Mouse (Mus musculus): Measurements from ENCODE around the gene Xylt1. TPM values are rescaled to one million over a fixed set of nuclear protein-coding genes. Genes with fewer than 3 reads are reported as not detected.

The Xylt1 gene
- polyA plus RNA-seq, 1 experiment from 2014 or later, result 0.48 TPM

GRCm38 (mm10) chr7:117480831-117481230 lies 100.1 kb downstream of the Xylt1 start:
- WGBS, result 84% methylated on average over 5 of the region's 5 CpGs
- H3K27ac ChIP-seq (ENCODE audit: low read length), result no peak overlapping the region

GRCm38 (mm10) chr7:117481404-117481803 lies 100.6 kb downstream of the Xylt1 start:
- Histone ChIP-seq H3K9me3 (ENCODE audit: control insufficient read depth, low read length) (no peaks in the 10 kb centered on the region), H3K9ac (ENCODE audit: low read depth, low read length) (no peak overlapping the region), H3K4me2 (ENCODE audit: low read depth, low read length) (no peak overlapping the region), H3K4me1 (ENCODE audit: control insufficient read depth, insufficient read depth, low read length) (no peaks in the 10 kb centered on the region), H3K27ac (ENCODE audit: low read length) (no peak overlapping the region), H3K27me3 (replicated peaks; ENCODE audit: control insufficient read depth, insufficient read depth, low read length) (no peaks in the 10 kb centered on the region), H3K36me3 (ENCODE audit: control insufficient read depth, insufficient read depth, low read length) (no peaks in the 10 kb centered on the region), H3K4me3 (ENCODE audit: low read length) (no peak overlapping the region)
- WGBS, result 83% methylated on average over 3 of the region's 3 CpGs
- ATAC-seq, result 0 out of 2 replicates have a peak, but pooled peaks have one; percentile 7

More at GRCm38 (mm10) chr7:117480831-117481230, 100.1 kb downstream of the Xylt1 start:
- no peaks in the 10 kb centered on the region for H3K4me1 ChIP-seq (ENCODE audit: control insufficient read depth, insufficient read depth, low read length)
- H3K36me3 ChIP-seq (ENCODE audit: control insufficient read depth, insufficient read depth, low read length), result no peaks in the 10 kb centered on the region
- H3K4me3 ChIP-seq (ENCODE audit: low read length), result no peak overlapping the region
- H3K4me2 ChIP-seq (ENCODE audit: low read depth, low read length), result no peak overlapping the region
- H3K9ac ChIP-seq (ENCODE audit: low read depth, low read length), result no peak overlapping the region
- no peaks in the 10 kb centered on the region for H3K9me3 ChIP-seq (ENCODE audit: control insufficient read depth, low read length)
- no peaks in the 10 kb centered on the region for H3K27me3 ChIP-seq (replicated peaks; ENCODE audit: control insufficient read depth, insufficient read depth, low read length)
- ATAC-seq, result no peak

GRCm38 (mm10) chr7:117482701-117483100 lies 101.9 kb downstream of the Xylt1 start:
- Histone ChIP-seq H3K9me3 (ENCODE audit: control insufficient read depth, low read length) (no peaks in the 10 kb centered on the region), H3K9ac (ENCODE audit: low read depth, low read length) (no peak overlapping the region), H3K27me3 (replicated peaks; ENCODE audit: control insufficient read depth, insufficient read depth, low read length) (no peaks in the 10 kb centered on the region), H3K27ac (ENCODE audit: low read length) (no peak overlapping the region), H3K4me1 (ENCODE audit: control insufficient read depth, insufficient read depth, low read length) (no peaks in the 10 kb centered on the region), H3K4me2 (ENCODE audit: low read depth, low read length) (no peak overlapping the region), H3K4me3 (ENCODE audit: low read length) (no peak overlapping the region), H3K36me3 (ENCODE audit: control insufficient read depth, insufficient read depth, low read length) (no peaks in the 10 kb centered on the region)
- no peak for ATAC-seq
- 85% methylated on average over 2 of the region's 2 CpGs for WGBS

- Histone ChIP-seq H3K9me3 (ENCODE audit: control insufficient read depth, low read length) (no peaks in the 10 kb centered on the region), H3K27ac (ENCODE audit: low read length) (no peak overlapping the region), H3K9ac (ENCODE audit: low read depth, low read length) (no peak overlapping the region), H3K4me3 (ENCODE audit: low read length) (no peak overlapping the region), H3K27me3 (replicated peaks; ENCODE audit: control insufficient read depth, insufficient read depth, low read length) (no peaks in the 10 kb centered on the region), H3K36me3 (ENCODE audit: control insufficient read depth, insufficient read depth, low read length) (no peaks in the 10 kb centered on the region), H3K4me1 (ENCODE audit: control insufficient read depth, insufficient read depth, low read length) (no peaks in the 10 kb centered on the region), H3K4me2 (ENCODE audit: low read depth, low read length) (no peak overlapping the region)
- 66% methylated on average over 2 of the region's 2 CpGs for WGBS
- ATAC-seq, result no peak
Observed at GRCm38 (mm10) chr7:117484589-117484988, 103.8 kb downstream of the Xylt1 start.

GRCm38 (mm10) chr7:117484989-117485536 lies 104.3 kb downstream of the Xylt1 start:
- Histone ChIP-seq H3K36me3 (ENCODE audit: control insufficient read depth, insufficient read depth, low read length) (no peaks in the 10 kb centered on the region), H3K27ac (ENCODE audit: low read length) (no peak overlapping the region), H3K9me3 (ENCODE audit: control insufficient read depth, low read length) (no peaks in the 10 kb centered on the region), H3K4me2 (ENCODE audit: low read depth, low read length) (no peak overlapping the region), H3K4me1 (ENCODE audit: control insufficient read depth, insufficient read depth, low read length) (no peaks in the 10 kb centered on the region), H3K4me3 (ENCODE audit: low read length) (no peak overlapping the region), H3K27me3 (replicated peaks; ENCODE audit: control insufficient read depth, insufficient read depth, low read length) (no peaks in the 10 kb centered on the region), H3K9ac (ENCODE audit: low read depth, low read length) (no peak overlapping the region)
- 88% methylated on average over 7 of the region's 7 CpGs for WGBS
- ATAC-seq, result no peak

- no peaks in the 10 kb centered on the region for H3K9me3 ChIP-seq (ENCODE audit: control insufficient read depth, low read length)
- no peak overlapping the region for H3K9ac ChIP-seq (ENCODE audit: low read depth, low read length)
- no peaks in the 10 kb centered on the region for H3K36me3 ChIP-seq (ENCODE audit: control insufficient read depth, insufficient read depth, low read length)
- no peaks in the 10 kb centered on the region for H3K27me3 ChIP-seq (replicated peaks; ENCODE audit: control insufficient read depth, insufficient read depth, low read length)
- H3K4me3 ChIP-seq (ENCODE audit: low read length), result no peak overlapping the region
- H3K4me2 ChIP-seq (ENCODE audit: low read depth, low read length), result no peak overlapping the region
- no peaks in the 10 kb centered on the region for H3K4me1 ChIP-seq (ENCODE audit: control insufficient read depth, insufficient read depth, low read length)
- WGBS, result 68% methylated on average over 7 of the region's 7 CpGs
- H3K27ac ChIP-seq (ENCODE audit: low read length), result no peak overlapping the region
- ATAC-seq, result no peak
Observed at GRCm38 (mm10) chr7:117486425-117487172, 105.8 kb downstream of the Xylt1 start.

GRCm38 (mm10) chr7:117487173-117487490 lies 106.4 kb downstream of the Xylt1 start:
- Histone ChIP-seq H3K36me3 (ENCODE audit: control insufficient read depth, insufficient read depth, low read length) (no peaks in the 10 kb centered on the region), H3K27me3 (replicated peaks; ENCODE audit: control insufficient read depth, insufficient read depth, low read length) (no peaks in the 10 kb centered on the region), H3K27ac (ENCODE audit: low read length) (no peak overlapping the region), H3K4me2 (ENCODE audit: low read depth, low read length) (no peak overlapping the region), H3K9me3 (ENCODE audit: control insufficient read depth, low read length) (no peaks in the 10 kb centered on the region), H3K9ac (ENCODE audit: low read depth, low read length) (no peak overlapping the region), H3K4me1 (ENCODE audit: control insufficient read depth, insufficient read depth, low read length) (no peaks in the 10 kb centered on the region), H3K4me3 (ENCODE audit: low read length) (no peak overlapping the region)
- whole genome bisulfite sequencing, result 83% methylated on average over 2 of the region's 2 CpGs
- ATAC-seq, result no peak

GRCm38 (mm10) chr7:117489973-117490372 lies 109.2 kb downstream of the Xylt1 start:
- Histone ChIP-seq H3K27me3 (replicated peaks; ENCODE audit: control insufficient read depth, insufficient read depth, low read length) (no peaks in the 10 kb centered on the region), H3K9ac (ENCODE audit: low read depth, low read length) (no peak overlapping the region), H3K9me3 (ENCODE audit: control insufficient read depth, low read length) (no peaks in the 10 kb centered on the region), H3K4me2 (ENCODE audit: low read depth, low read length) (no peak overlapping the region), H3K4me1 (ENCODE audit: control insufficient read depth, insufficient read depth, low read length) (no peaks in the 10 kb centered on the region), H3K27ac (ENCODE audit: low read length) (no peak overlapping the region), H3K36me3 (ENCODE audit: control insufficient read depth, insufficient read depth, low read length) (no peaks in the 10 kb centered on the region), H3K4me3 (ENCODE audit: low read length) (no peak overlapping the region)
- peak; percentile 65 for ATAC-seq
- WGBS, result 63% methylated on average over 5 of the region's 5 CpGs

- Histone ChIP-seq H3K4me2 (ENCODE audit: low read depth, low read length) (no peak overlapping the region), H3K36me3 (ENCODE audit: control insufficient read depth, insufficient read depth, low read length) (no peaks in the 10 kb centered on the region), H3K27ac (ENCODE audit: low read length) (no peak overlapping the region), H3K27me3 (replicated peaks; ENCODE audit: control insufficient read depth, insufficient read depth, low read length) (no peaks in the 10 kb centered on the region), H3K4me3 (ENCODE audit: low read length) (no peak overlapping the region), H3K9me3 (ENCODE audit: control insufficient read depth, low read length) (no peaks in the 10 kb centered on the region), H3K4me1 (ENCODE audit: control insufficient read depth, insufficient read depth, low read length) (no peaks in the 10 kb centered on the region), H3K9ac (ENCODE audit: low read depth, low read length) (no peak overlapping the region)
- 71% methylated on average over 9 of the region's 9 CpGs for whole genome bisulfite sequencing
- ATAC-seq, result no peak
Observed at GRCm38 (mm10) chr7:117490500-117491205, 109.9 kb downstream of the Xylt1 start.

All from intestine, embryonic 16.5 days (tissue).